Mouse (Mus musculus) kidney, embryonic 15.5 days (tissue): ENCODE measurements around the gene Sct. TPM values are rescaled to one million over a fixed set of nuclear protein-coding genes. Genes with fewer than 3 reads are reported as not detected.

Experiments used
- ATAC-seq: fragments of 200-750 bp; cut with Nextera tagmentation; replicated peaks from 2 replicates; pipeline ENCODE4 v1.8.0; 2017; ENCODE audit warnings: moderate TSS enrichment; ENCODE audit not compliant: low FRiP score
- H3K27ac ChIP-seq: fragments of 300-500 bp; sonication (generic); 2 replicates; pipeline ENCODE4 v1.5.1; 2015; ENCODE audit warnings: mild to moderate bottlenecking, inconsistent platforms
- H3K27me3 ChIP-seq: fragments of 300-500 bp; sonication (generic); 2 replicates; pipeline ENCODE4 v1.6.1; 2015; ENCODE audit warnings: inconsistent platforms
- H3K36me3 ChIP-seq: fragments of 300-500 bp; sonication (generic); 2 replicates; pipeline ENCODE4 v1.6.1; 2015; ENCODE audit warnings: inconsistent platforms
- H3K4me1 ChIP-seq: fragments of 300-500 bp; sonication (generic); 2 replicates; pipeline ENCODE4 v1.6.1; 2015; ENCODE audit warnings: inconsistent platforms
- H3K4me2 ChIP-seq: fragments of 300-500 bp; sonication (generic); 2 replicates; pipeline ENCODE4 v1.6.1; 2015; ENCODE audit warnings: moderate library complexity, mild to moderate bottlenecking, inconsistent platforms
- H3K4me3 ChIP-seq: fragments of 300-500 bp; sonication (generic); replicated peaks from 2 replicates; pipeline ENCODE4 v1.5.1; 2015; ENCODE audit warnings: mild to moderate bottlenecking, inconsistent platforms
- H3K9ac ChIP-seq: fragments of 300-500 bp; sonication (generic); 2 replicates; pipeline ENCODE4 v1.6.1; 2015; ENCODE audit warnings: mild to moderate bottlenecking, inconsistent platforms
- H3K9me3 ChIP-seq: fragments of 300-500 bp; sonication (generic); replicated peaks from 2 replicates; pipeline ENCODE4 v1.6.1; 2016; ENCODE audit warnings: inconsistent platforms
- WGBS: fragments of 180-500 bp; shearing (Covaris S2); methylation state at CpG from one replicate; pipeline ENCODE4 v1.1.7; 2015; ENCODE audit warnings: mixed read lengths; 5-methylcytosine and 5-hydroxymethylcytosine counted together
- polyA plus RNA-seq: library from polyadenylated mRNA; unstranded; fragments of >200 nt; fragmentation: Nextera tagmentation; extraction: Ambion mirVana; gene quantifications from 2 replicates; pipeline ENCODE4 v1.2.1, GENCODE M21; 2015

Sct gene
- polyA plus RNA-seq, 1 experiment from 2014 or later, result 41.1 TPM

- no peak for ATAC-seq
- peak overlapping the region; percentile 23; the same call in 1 of the 2 replicates for H3K9ac ChIP-seq
- WGBS, result 71% methylated on average over 11 of the region's 11 CpGs
These were observed 943 bp downstream of the Sct start for GRCm38 (mm10) chr7:141277701-141278678.

GRCm38 (mm10) chr7:141276546-141276945 is 2.4 kb downstream of the Sct start, which contains the start of gene Cdhr5:
Cdhr5 (minus strand) TSS chr7:141276786.
- peak within 1 kb of the TSS; percentile 52; the same call in 1 of the 2 replicates for H3K27ac ChIP-seq
- no peak for ATAC-seq
- H3K4me2 ChIP-seq, result peak within 1 kb of the TSS; percentile 24
- no peak within 1 kb of the TSS for H3K4me3 ChIP-seq
- H3K9me3 ChIP-seq, result no peaks in the 10 kb centered on the region
- 0 out of 2 replicates have a peak within 1 kb of the TSS, but pooled peaks have one; percentile 12 for H3K9ac ChIP-seq
- no peaks in the 10 kb centered on the region for H3K36me3 ChIP-seq
- H3K27me3 ChIP-seq, result no peaks in the 10 kb centered on the region
- H3K4me1 ChIP-seq, result peaks cover 41% of the 10 kb centered on the region
- WGBS, result 31% methylated on average over 11 of the region's 11 CpGs

More at GRCm38 (mm10) chr7:141277701-141278678, 943 bp downstream of the Sct start:
- H3K9me3 ChIP-seq, result no peaks in the 10 kb centered on the region
- H3K27me3 ChIP-seq, result no peaks in the 10 kb centered on the region
- H3K36me3 ChIP-seq, result no peaks in the 10 kb centered on the region
- H3K4me2 ChIP-seq, result peak overlapping the region; percentile 88
- peaks cover 46% of the 10 kb centered on the region for H3K4me1 ChIP-seq
- H3K4me3 ChIP-seq, result peak overlapping the region; percentile 48
- no peak overlapping the region for H3K27ac ChIP-seq

- peaks cover 41% of the 10 kb centered on the region for H3K4me1 ChIP-seq
- no peak overlapping the region for H3K4me2 ChIP-seq
- H3K36me3 ChIP-seq, result no peaks in the 10 kb centered on the region
- H3K4me3 ChIP-seq, result no peak overlapping the region
- 85% methylated on average over 9 of the region's 9 CpGs for WGBS
- ATAC-seq, result no peak
- no peaks in the 10 kb centered on the region for H3K27me3 ChIP-seq
- no peak overlapping the region for H3K27ac ChIP-seq
- H3K9me3 ChIP-seq, result no peaks in the 10 kb centered on the region
- no peak overlapping the region for H3K9ac ChIP-seq
These were observed 3.6 kb downstream of the Sct start for GRCm38 (mm10) chr7:141275356-141275755.

- Histone ChIP-seq H3K9ac (no peak overlapping the region), H3K4me2 (no peak overlapping the region), H3K4me1 (peaks cover 13% of the 10 kb centered on the region), H3K4me3 (no peak overlapping the region), H3K9me3 (no peaks in the 10 kb centered on the region), H3K36me3 (no peaks in the 10 kb centered on the region), H3K27ac (no peak overlapping the region), H3K27me3 (no peaks in the 10 kb centered on the region)
- ATAC-seq, result no peak
- 88% methylated on average over 3 of the region's 3 CpGs for WGBS
These were observed 8.3 kb downstream of the Sct start for GRCm38 (mm10) chr7:141270631-141271030.

DNA sequence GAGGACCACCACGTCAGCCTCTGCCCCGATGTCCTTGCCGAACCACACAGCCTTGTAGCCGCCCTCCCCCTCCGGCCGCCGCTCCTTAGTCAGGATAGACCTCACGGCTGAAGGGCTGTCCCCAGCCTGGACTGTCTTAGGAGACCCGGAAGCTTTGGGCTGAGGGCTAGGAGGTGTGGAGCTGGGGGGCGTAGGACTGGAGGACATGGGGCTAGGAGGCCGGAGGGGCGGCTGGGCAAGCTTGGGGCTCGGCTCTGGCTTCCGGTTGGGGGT is 9.7 kb downstream of the Sct start:
- Histone ChIP-seq H3K27me3 (no peaks in the 10 kb centered on the region), H3K9ac (no peak overlapping the region), H3K4me3 (no peak overlapping the region), H3K9me3 (no peaks in the 10 kb centered on the region), H3K4me1 (peaks cover 24% of the 10 kb centered on the region), H3K4me2 (no peak overlapping the region), H3K27ac (no peak overlapping the region), H3K36me3 (peaks cover 2% of the 10 kb centered on the region; the same call in 1 of the 2 replicates)
- WGBS, result 76% methylated on average over 14 of the region's 14 CpGs
- no peak for ATAC-seq

GRCm38 (mm10) chr7:141268466-141269272 is 10.3 kb downstream of the Sct start:
- Histone ChIP-seq H3K9me3 (no peaks in the 10 kb centered on the region), H3K9ac (no peak overlapping the region), H3K4me1 (peaks cover 24% of the 10 kb centered on the region), H3K27me3 (no peaks in the 10 kb centered on the region), H3K4me3 (no peak overlapping the region), H3K4me2 (no peak overlapping the region), H3K36me3 (peaks cover 7% of the 10 kb centered on the region), H3K27ac (no peak overlapping the region)
- 71% methylated on average over 24 of the region's 24 CpGs for WGBS
- ATAC-seq, result no peak

- Histone ChIP-seq H3K4me1 (peaks cover 24% of the 10 kb centered on the region), H3K9ac (peak within 1 kb of the TSS; percentile 49), H3K9me3 (no peaks in the 10 kb centered on the region), H3K27ac (peak within 1 kb of the TSS; percentile 52), H3K36me3 (peaks cover 34% of the 10 kb centered on the region), H3K4me3 (peak within 1 kb of the TSS; percentile 56), H3K27me3 (no peaks in the 10 kb centered on the region), H3K4me2 (peak within 1 kb of the TSS; percentile 86)
- ATAC-seq, result peak; percentile 71
- 4% methylated on average over 25 of the region's 25 CpGs for WGBS
These were observed 13.0 kb downstream of the Sct start, which contains the start of gene Irf7 for GRCm38 (mm10) chr7:141265739-141266561. Irf7 (minus strand) TSS chr7:141266481.

DNA sequence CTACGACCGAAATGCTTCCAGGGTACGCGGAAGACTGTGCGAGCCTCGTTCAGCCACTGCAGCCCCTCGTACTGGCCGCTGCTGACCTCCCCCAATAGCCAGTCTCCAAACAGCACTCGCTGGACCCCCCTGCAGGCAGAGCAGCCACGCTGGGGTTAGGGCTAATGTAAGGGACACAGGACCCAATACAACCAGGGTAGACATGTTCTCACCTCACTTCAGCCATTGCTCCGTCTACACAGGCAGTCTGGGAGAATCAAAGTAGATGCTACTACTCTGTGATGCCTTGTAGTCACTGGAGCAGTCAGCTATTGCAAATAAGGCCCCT is 13.6 kb downstream of the Sct start:
- 0 out of 2 replicates have a peak, but pooled peaks have one; percentile 23 for ATAC-seq
- H3K4me3 ChIP-seq, result peak overlapping the region; percentile 56
- H3K27ac ChIP-seq, result peak overlapping the region; percentile 11; the same call in 1 of the 2 replicates
- H3K4me2 ChIP-seq, result peak overlapping the region; percentile 86
- H3K4me1 ChIP-seq, result peaks cover 24% of the 10 kb centered on the region
- H3K27me3 ChIP-seq, result no peaks in the 10 kb centered on the region
- H3K9ac ChIP-seq, result 0 out of 2 replicates have a peak overlapping the region, but pooled peaks have one; percentile 12
- H3K36me3 ChIP-seq, result peaks cover 40% of the 10 kb centered on the region
- no peaks in the 10 kb centered on the region for H3K9me3 ChIP-seq
- WGBS, result 31% methylated on average over 11 of the region's 11 CpGs

GRCm38 (mm10) chr7:141264761-141265410 is 14.0 kb downstream of the Sct start:
- Histone ChIP-seq H3K27me3 (no peaks in the 10 kb centered on the region), H3K27ac (0 out of 2 replicates have a peak overlapping the region, but pooled peaks have one; percentile 11), H3K4me1 (peaks cover 24% of the 10 kb centered on the region), H3K9me3 (no peaks in the 10 kb centered on the region), H3K4me3 (peak overlapping the region; percentile 56), H3K36me3 (peaks cover 45% of the 10 kb centered on the region), H3K4me2 (peak overlapping the region; percentile 86), H3K9ac (0 out of 2 replicates have a peak overlapping the region, but pooled peaks have one; percentile 12)
- ATAC-seq, result peak; percentile 73
- 33% methylated on average over 12 of the region's 12 CpGs for WGBS

- ATAC-seq, result no peak
- Histone ChIP-seq H3K9me3 (no peaks in the 10 kb centered on the region), H3K4me1 (peaks cover 24% of the 10 kb centered on the region), H3K4me3 (no peak overlapping the region), H3K27ac (no peak overlapping the region), H3K27me3 (no peaks in the 10 kb centered on the region), H3K9ac (no peak overlapping the region), H3K36me3 (peaks cover 52% of the 10 kb centered on the region), H3K4me2 (no peak overlapping the region)
- 77% methylated on average over 11 of the region's 11 CpGs for WGBS
These were observed 14.8 kb downstream of the Sct start for GRCm38 (mm10) chr7:141264041-141264700.
